Mouse (Mus musculus): ENCODE results near the gene Mfsd4b1. TPM values are rescaled to one million over a fixed set of nuclear protein-coding genes. Genes with fewer than 3 reads are reported as not detected.

Mfsd4b1 gene
- polyA plus RNA-seq, 1 experiment from 2014 or later, result 0.49 TPM

GRCm38 (mm10) chr10:40058062-40058785, 33.2 kb upstream of the Mfsd4b1 start:
- Histone ChIP-seq H3K4me1 (no peaks in the 10 kb centered on the region), H3K9ac (no peak overlapping the region), H3K27me3 (no peaks in the 10 kb centered on the region), H3K9me3 (replicated peaks) (no peaks in the 10 kb centered on the region), H3K36me3 (no peaks in the 10 kb centered on the region), H3K4me3 (no peak overlapping the region), H3K27ac (no peak overlapping the region), H3K4me2 (replicated peaks) (no peak overlapping the region)
- ATAC-seq (ENCODE audit: low FRiP score), result no peak
- 62% methylated on average over 6 of the region's 6 CpGs for WGBS

DNA sequence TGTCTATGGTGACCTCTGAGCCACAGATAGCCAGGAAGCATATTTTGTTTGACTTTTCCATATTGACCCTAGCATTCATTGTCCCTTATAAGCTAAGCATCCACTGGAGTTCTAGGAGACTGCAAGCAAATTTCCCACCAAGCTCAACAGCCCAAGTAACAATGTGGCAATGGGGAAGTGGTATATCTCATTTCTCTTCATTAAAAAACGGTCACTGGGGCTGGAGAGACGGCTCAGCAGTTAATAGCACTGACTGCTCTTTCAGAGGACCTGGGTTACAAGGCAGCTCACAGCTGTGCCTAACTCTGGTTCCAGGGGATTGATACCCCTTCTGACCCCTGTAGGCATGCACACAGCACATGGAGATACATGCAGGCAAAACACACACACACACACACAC, 32.5 kb upstream of the Mfsd4b1 start:
- H3K27me3 ChIP-seq, result no peaks in the 10 kb centered on the region
- H3K4me1 ChIP-seq, result no peaks in the 10 kb centered on the region
- 57% methylated on average over 2 of the region's 2 CpGs for WGBS
- no peak overlapping the region for H3K4me2 ChIP-seq (replicated peaks)
- H3K27ac ChIP-seq, result no peak overlapping the region
- no peaks in the 10 kb centered on the region for H3K36me3 ChIP-seq
- ATAC-seq (ENCODE audit: low FRiP score), result no peak
- no peak overlapping the region for H3K9ac ChIP-seq
- H3K4me3 ChIP-seq, result no peak overlapping the region
- no peaks in the 10 kb centered on the region for H3K9me3 ChIP-seq (replicated peaks)

- no peak overlapping the region for H3K27ac ChIP-seq
- no peak overlapping the region for H3K9ac ChIP-seq
- H3K4me1 ChIP-seq, result no peaks in the 10 kb centered on the region
- no peak for ATAC-seq (ENCODE audit: low FRiP score)
- no peak overlapping the region for H3K4me2 ChIP-seq (replicated peaks)
- H3K36me3 ChIP-seq, result no peaks in the 10 kb centered on the region
- no peak overlapping the region for H3K4me3 ChIP-seq
- H3K9me3 ChIP-seq (replicated peaks), result no peaks in the 10 kb centered on the region
- WGBS, result 90% methylated on average over 8 of the region's 8 CpGs
- no peaks in the 10 kb centered on the region for H3K27me3 ChIP-seq
Observed at GRCm38 (mm10) chr10:40054455-40054854, 29.4 kb upstream of the Mfsd4b1 start.

- no peak for ATAC-seq (ENCODE audit: low FRiP score)
- H3K36me3 ChIP-seq, result no peaks in the 10 kb centered on the region
- H3K4me1 ChIP-seq, result no peaks in the 10 kb centered on the region
- WGBS, result 92% methylated on average over 4 of the region's 4 CpGs
- no peak overlapping the region for H3K9ac ChIP-seq
- H3K4me2 ChIP-seq (replicated peaks), result no peak overlapping the region
- no peaks in the 10 kb centered on the region for H3K27me3 ChIP-seq
- no peak overlapping the region for H3K27ac ChIP-seq
- H3K4me3 ChIP-seq, result no peak overlapping the region
- no peaks in the 10 kb centered on the region for H3K9me3 ChIP-seq (replicated peaks)
Observed at GRCm38 (mm10) chr10:40053896-40054295, 28.8 kb upstream of the Mfsd4b1 start.

DNA sequence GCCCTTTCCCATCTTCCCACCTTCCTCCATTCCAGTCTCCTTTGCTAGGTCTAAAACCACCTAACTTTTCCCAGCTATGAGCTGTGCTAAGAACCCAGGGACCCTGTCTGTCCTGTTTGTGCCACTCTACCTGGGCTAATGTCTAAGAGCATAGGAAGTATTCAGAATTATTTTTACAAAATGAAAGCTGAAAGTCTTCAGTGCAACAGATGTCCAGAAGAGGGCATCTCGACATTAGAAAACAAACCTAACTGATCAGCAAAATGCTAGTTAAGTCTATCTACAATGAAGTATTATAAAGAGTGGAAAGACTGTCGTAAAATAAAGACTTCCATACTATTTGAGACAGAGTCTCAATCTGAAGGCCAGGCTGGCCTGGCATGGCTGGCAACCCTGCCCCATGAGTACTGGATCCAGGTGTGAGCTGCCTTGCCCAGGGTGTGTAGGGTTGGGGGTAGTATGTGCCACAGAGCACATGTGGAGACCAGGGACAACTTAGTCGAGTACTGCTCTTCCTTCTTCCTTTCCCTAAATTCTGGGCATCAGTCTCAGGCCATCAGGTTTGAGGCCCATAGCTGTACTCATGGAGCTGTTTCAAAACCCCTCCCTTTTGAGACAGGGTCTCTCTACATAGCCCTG, 28.3 kb upstream of the Mfsd4b1 start:
- no peaks in the 10 kb centered on the region for H3K4me1 ChIP-seq
- H3K27ac ChIP-seq, result no peak overlapping the region
- 67% methylated on average over 3 of the region's 3 CpGs for WGBS
- H3K9ac ChIP-seq, result no peak overlapping the region
- no peak overlapping the region for H3K4me2 ChIP-seq (replicated peaks)
- no peak overlapping the region for H3K4me3 ChIP-seq
- H3K9me3 ChIP-seq (replicated peaks), result no peaks in the 10 kb centered on the region
- no peaks in the 10 kb centered on the region for H3K36me3 ChIP-seq
- no peak for ATAC-seq (ENCODE audit: low FRiP score)
- no peaks in the 10 kb centered on the region for H3K27me3 ChIP-seq

GRCm38 (mm10) chr10:40051997-40052396, 26.9 kb upstream of the Mfsd4b1 start:
- Histone ChIP-seq H3K4me2 (replicated peaks) (no peak overlapping the region), H3K27ac (no peak overlapping the region), H3K27me3 (no peaks in the 10 kb centered on the region), H3K9me3 (replicated peaks) (no peaks in the 10 kb centered on the region), H3K9ac (no peak overlapping the region), H3K4me1 (no peaks in the 10 kb centered on the region), H3K36me3 (no peaks in the 10 kb centered on the region), H3K4me3 (no peak overlapping the region)
- no peak for ATAC-seq (ENCODE audit: low FRiP score)
- WGBS, result 81% methylated on average over 3 of the region's 3 CpGs

- Histone ChIP-seq H3K4me3 (no peak overlapping the region), H3K27ac (no peak overlapping the region), H3K9ac (no peak overlapping the region), H3K36me3 (no peaks in the 10 kb centered on the region), H3K4me2 (replicated peaks) (no peak overlapping the region), H3K4me1 (no peaks in the 10 kb centered on the region), H3K9me3 (replicated peaks) (no peaks in the 10 kb centered on the region), H3K27me3 (no peaks in the 10 kb centered on the region)
- WGBS, result 87% methylated on average over 2 of the region's 2 CpGs
- ATAC-seq (ENCODE audit: low FRiP score), result no peak
Observed at GRCm38 (mm10) chr10:40050763-40051162, 25.7 kb upstream of the Mfsd4b1 start.

DNA sequence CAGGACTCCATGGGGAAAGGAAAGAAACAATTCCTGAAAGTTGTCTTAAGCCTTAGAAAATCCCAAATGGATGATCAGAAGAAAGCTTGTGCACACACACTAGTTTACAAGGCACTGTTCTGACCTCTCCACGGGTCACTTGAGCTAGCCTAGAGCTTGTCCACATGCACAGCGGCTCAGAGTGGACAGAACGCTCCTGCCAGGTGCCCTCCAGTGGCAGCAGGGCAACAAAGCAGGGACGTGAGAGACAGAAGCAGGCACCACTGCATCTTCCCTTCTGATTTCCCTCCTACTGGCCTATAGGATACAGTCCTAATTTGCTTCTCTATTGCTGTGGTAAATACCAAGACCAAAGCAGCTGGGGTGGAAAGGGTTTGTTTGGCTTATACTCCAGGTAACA, 16.3 kb upstream of the Mfsd4b1 start:
- Histone ChIP-seq H3K27me3 (no peaks in the 10 kb centered on the region), H3K4me3 (no peak overlapping the region), H3K9me3 (replicated peaks) (no peaks in the 10 kb centered on the region), H3K9ac (no peak overlapping the region), H3K27ac (no peak overlapping the region), H3K4me1 (no peaks in the 10 kb centered on the region), H3K36me3 (no peaks in the 10 kb centered on the region), H3K4me2 (replicated peaks) (no peak overlapping the region)
- ATAC-seq (ENCODE audit: low FRiP score), result no peak
- WGBS, result 19% methylated on average over 4 of the region's 4 CpGs

- Histone ChIP-seq H3K4me3 (no peak overlapping the region), H3K27me3 (no peaks in the 10 kb centered on the region), H3K27ac (no peak overlapping the region), H3K36me3 (no peaks in the 10 kb centered on the region), H3K9ac (peak overlapping the region; percentile 35; the same call in 1 of the 2 replicates), H3K4me1 (no peaks in the 10 kb centered on the region), H3K9me3 (replicated peaks) (no peaks in the 10 kb centered on the region), H3K4me2 (replicated peaks) (no peak overlapping the region)
- ATAC-seq (ENCODE audit: low FRiP score), result peak; percentile 35; the same call in 1 of the 2 replicates
- 75% methylated on average over 24 of the region's 24 CpGs for WGBS
Observed at GRCm38 (mm10) chr10:40036686-40037560, 11.9 kb upstream of the Mfsd4b1 start.

- no peaks in the 10 kb centered on the region for H3K36me3 ChIP-seq
- no peak overlapping the region for H3K4me3 ChIP-seq
- H3K27me3 ChIP-seq, result no peaks in the 10 kb centered on the region
- no peak overlapping the region for H3K4me2 ChIP-seq (replicated peaks)
- H3K9ac ChIP-seq, result no peak overlapping the region
- WGBS, result 96% methylated on average over 6 of the region's 6 CpGs
- no peaks in the 10 kb centered on the region for H3K9me3 ChIP-seq (replicated peaks)
- no peak for ATAC-seq (ENCODE audit: low FRiP score)
- no peaks in the 10 kb centered on the region for H3K4me1 ChIP-seq
- H3K27ac ChIP-seq, result no peak overlapping the region
Observed at GRCm38 (mm10) chr10:40034956-40035355, 9.9 kb upstream of the Mfsd4b1 start.

GRCm38 (mm10) chr10:40032897-40033296, 7.8 kb upstream of the Mfsd4b1 start:
- no peaks in the 10 kb centered on the region for H3K9me3 ChIP-seq (replicated peaks)
- H3K27me3 ChIP-seq, result no peaks in the 10 kb centered on the region
- no peak for ATAC-seq (ENCODE audit: low FRiP score)
- H3K36me3 ChIP-seq, result no peaks in the 10 kb centered on the region
- WGBS, result 79% methylated on average over 2 of the region's 2 CpGs
- no peak overlapping the region for H3K4me3 ChIP-seq
- H3K9ac ChIP-seq, result no peak overlapping the region
- H3K4me1 ChIP-seq, result no peaks in the 10 kb centered on the region
- no peak overlapping the region for H3K27ac ChIP-seq
- no peak overlapping the region for H3K4me2 ChIP-seq (replicated peaks)

- ATAC-seq (ENCODE audit: low FRiP score), result no peak
- H3K9me3 ChIP-seq (replicated peaks), result 0 out of 2 replicates have a peak, but pooled peaks cover 7% of the 10 kb centered on the region
- no peaks in the 10 kb centered on the region for H3K4me1 ChIP-seq
- H3K4me3 ChIP-seq, result no peak overlapping the region
- no peak overlapping the region for H3K27ac ChIP-seq
- no peaks in the 10 kb centered on the region for H3K27me3 ChIP-seq
- H3K9ac ChIP-seq, result no peak overlapping the region
- no peak overlapping the region for H3K4me2 ChIP-seq (replicated peaks)
- no peaks in the 10 kb centered on the region for H3K36me3 ChIP-seq
- WGBS, result 93% methylated on average over 6 of the region's 6 CpGs
Observed at GRCm38 (mm10) chr10:40030716-40031115, 5.6 kb upstream of the Mfsd4b1 start.
